Comparison of ENCODE assay signal across 18 mouse cellular contexts in genomic region chr3:109917926-109918694, GRCm38 (mm10).
DNase-seq lines count a peak whose midpoint lies in the region; ATAC-seq and TF ChIP-seq lines count a peak whose summit lies in the region.
"Had no signal": no experiment of that assay in that cellular context is flagged by ENCODE, and none has a peak within 500 bp of the region (broad histone marks: within the 10 kb centered on the region; RNA-seq: fewer than 3 reads in every experiment).

No protein-coding gene starts in this region.

- TF ChIP-seq CTCF in hindbrain, postnatal 0 days (IDR thresholded peaks at IDR 0.05; ENCODE audit: low read depth) = no peak

- peaks cover 16% of the 10 kb centered on the region for H3K4me1 ChIP-seq in hindbrain, embryonic 13.5 days (replicated peaks)
- 0 out of 2 replicates have a peak, but pooled peaks cover 5% of the 10 kb centered on the region for H3K4me1 ChIP-seq in hindbrain, postnatal 0 days (ENCODE audit: insufficient read depth, low read length)
- H3K4me1 ChIP-seq in forebrain, embryonic 14.5 days (ENCODE audit: control insufficient read depth, insufficient read depth, low read length) = no peaks in the 10 kb centered on the region
- H3K4me1 ChIP-seq in midbrain, embryonic 14.5 days (ENCODE audit: control insufficient read depth, insufficient read depth, low read length) = peaks cover 4% of the 10 kb centered on the region
- H3K4me1 ChIP-seq in neural tube, embryonic 14.5 days (ENCODE audit: control insufficient read depth, insufficient read depth, low read length) = peaks cover 4% of the 10 kb centered on the region; the same call in 1 of the 2 replicates
- H3K4me1 ChIP-seq: heart, embryonic 10.5 days; liver, embryonic 13.5 days had no signal

- H3K4me3 ChIP-seq in hindbrain, embryonic 13.5 days = no peak overlapping the region
- no peak overlapping the region for H3K4me3 ChIP-seq in hindbrain, postnatal 0 days (ENCODE audit: low read length)
- H3K4me3 ChIP-seq in forebrain, embryonic 14.5 days (ENCODE audit: low read depth, low read length) = no peak overlapping the region
- H3K4me3 ChIP-seq in midbrain, embryonic 14.5 days (replicated peaks; ENCODE audit: low read depth, low read length) = no peak overlapping the region
- no peak overlapping the region for H3K4me3 ChIP-seq in neural tube, embryonic 14.5 days (ENCODE audit: low read depth, low read length)
- H3K4me3 ChIP-seq: heart, embryonic 10.5 days; liver, embryonic 13.5 days had no signal

- no peak overlapping the region for H3K4me2 ChIP-seq in hindbrain, embryonic 13.5 days
- no peak overlapping the region for H3K4me2 ChIP-seq in hindbrain, postnatal 0 days (ENCODE audit: low read depth, low read length)
- H3K4me2 ChIP-seq in forebrain, embryonic 14.5 days (ENCODE audit: low read length) = no peak overlapping the region
- no peak overlapping the region for H3K4me2 ChIP-seq in midbrain, embryonic 14.5 days (ENCODE audit: low read length)
- H3K4me2 ChIP-seq in neural tube, embryonic 14.5 days (ENCODE audit: low read depth, low read length) = no peak overlapping the region
- H3K4me2 ChIP-seq: liver, embryonic 13.5 days had no signal

- 48% methylated on average over 8 of the region's 8 CpGs for WGBS in hindbrain, embryonic 13.5 days
- WGBS in hindbrain, postnatal 0 days = 54% methylated on average over 8 of the region's 8 CpGs
- WGBS in forebrain, embryonic 14.5 days = 49% methylated on average over 8 of the region's 8 CpGs
- 39% methylated on average over 8 of the region's 8 CpGs for WGBS in midbrain, embryonic 14.5 days
- WGBS in neural tube, embryonic 14.5 days = 34% methylated on average over 8 of the region's 8 CpGs

- H3K9ac ChIP-seq in hindbrain, embryonic 13.5 days = no peak overlapping the region
- H3K9ac ChIP-seq in hindbrain, postnatal 0 days (replicated peaks; ENCODE audit: low read length) = no peak overlapping the region
- no peak overlapping the region for H3K9ac ChIP-seq in forebrain, embryonic 14.5 days (ENCODE audit: low read length)
- no peak overlapping the region for H3K9ac ChIP-seq in midbrain, embryonic 14.5 days (replicated peaks; ENCODE audit: low read length)
- H3K9ac ChIP-seq in neural tube, embryonic 14.5 days (replicated peaks; ENCODE audit: low read depth, low read length) = no peak overlapping the region
- H3K9ac ChIP-seq: liver, embryonic 13.5 days had no signal

- no peaks in the 10 kb centered on the region for H3K27me3 ChIP-seq in hindbrain, embryonic 13.5 days
- H3K27me3 ChIP-seq in hindbrain, postnatal 0 days (ENCODE audit: insufficient read depth, low read length) = no peaks in the 10 kb centered on the region
- no peaks in the 10 kb centered on the region for H3K27me3 ChIP-seq in forebrain, embryonic 14.5 days (replicated peaks; ENCODE audit: control insufficient read depth, insufficient read depth, low read length)
- no peaks in the 10 kb centered on the region for H3K27me3 ChIP-seq in midbrain, embryonic 14.5 days (ENCODE audit: control insufficient read depth, insufficient read depth, low read length)
- no peaks in the 10 kb centered on the region for H3K27me3 ChIP-seq in neural tube, embryonic 14.5 days (ENCODE audit: control insufficient read depth, insufficient read depth, low read length)
- H3K27me3 ChIP-seq: liver, embryonic 13.5 days had no signal

- no peak for DNase-seq in hindbrain, postnatal 0 days (ENCODE audit: low spot score)
- peak; percentile 58 for DNase-seq in forebrain, embryonic 14.5 days (ENCODE audit: low spot score)
- peak; percentile 57 for DNase-seq in midbrain, embryonic 14.5 days
- no peak for DNase-seq in kidney, postnatal 14 days
- no peak for DNase-seq in urinary bladder, adult 18-20 months (ENCODE audit: low spot score in 2 of 2)
- no peak for DNase-seq in gastrocnemius, adult 18-20 months (ENCODE audit: low spot score)
- DNase-seq: adrenal gland, adult 8-10 months; cerebellum, adult 8-10 months; embryo, embryonic 11 days; gastrocnemius, postnatal 36 days; heart, postnatal 10 days; kidney, adult 11 months; kidney, postnatal 25 days; liver, embryonic 13.5 days had no signal

- no peak for ATAC-seq in hindbrain, embryonic 13.5 days (ENCODE audit: low FRiP score)
- ATAC-seq in hindbrain, postnatal 0 days = no peak
- peak; percentile 70 for ATAC-seq in forebrain, embryonic 14.5 days
- no peak for ATAC-seq in midbrain, embryonic 14.5 days (ENCODE audit: low FRiP score, low TSS enrichment)
- ATAC-seq in neural tube, embryonic 14.5 days (ENCODE audit: low read depth) = peak; percentile 6; the same call in 1 of the 2 replicates

- 0 out of 2 replicates have a peak overlapping the region, but pooled peaks have one; percentile 1 for H3K27ac ChIP-seq in hindbrain, embryonic 13.5 days
- no peak overlapping the region for H3K27ac ChIP-seq in hindbrain, postnatal 0 days
- 0 out of 2 replicates have a peak overlapping the region, but pooled peaks have one; percentile 0 for H3K27ac ChIP-seq in forebrain, embryonic 14.5 days (ENCODE audit: low read depth, low read length)
- H3K27ac ChIP-seq in midbrain, embryonic 14.5 days (replicated peaks; ENCODE audit: low read depth, low read length) = no peak overlapping the region
- H3K27ac ChIP-seq in neural tube, embryonic 14.5 days (ENCODE audit: low read depth, low read length) = no peak overlapping the region
- H3K27ac ChIP-seq: heart, embryonic 10.5 days; liver, embryonic 13.5 days; stomach, postnatal 0 days had no signal

- H3K9me3 ChIP-seq in hindbrain, embryonic 13.5 days = no peaks in the 10 kb centered on the region
- no peaks in the 10 kb centered on the region for H3K9me3 ChIP-seq in hindbrain, postnatal 0 days (ENCODE audit: low read length)
- no peaks in the 10 kb centered on the region for H3K9me3 ChIP-seq in forebrain, embryonic 14.5 days (replicated peaks; ENCODE audit: control insufficient read depth, low read length)
- H3K9me3 ChIP-seq in midbrain, embryonic 14.5 days (ENCODE audit: control insufficient read depth, low read length) = no peaks in the 10 kb centered on the region
- no peaks in the 10 kb centered on the region for H3K9me3 ChIP-seq in neural tube, embryonic 14.5 days (ENCODE audit: control insufficient read depth, low read length)
- H3K9me3 ChIP-seq: heart, embryonic 10.5 days; liver, embryonic 13.5 days had no signal

- no peaks in the 10 kb centered on the region for H3K36me3 ChIP-seq in hindbrain, embryonic 13.5 days
- H3K36me3 ChIP-seq in hindbrain, postnatal 0 days (ENCODE audit: insufficient read depth, low read length) = no peaks in the 10 kb centered on the region
- H3K36me3 ChIP-seq in forebrain, embryonic 14.5 days (ENCODE audit: control insufficient read depth, insufficient read depth, low read length) = no peaks in the 10 kb centered on the region
- H3K36me3 ChIP-seq in midbrain, embryonic 14.5 days (ENCODE audit: control insufficient read depth, insufficient read depth, low read length) = no peaks in the 10 kb centered on the region
- H3K36me3 ChIP-seq in neural tube, embryonic 14.5 days (ENCODE audit: control insufficient read depth, insufficient read depth, low read length) = no peaks in the 10 kb centered on the region
- H3K36me3 ChIP-seq: heart, embryonic 10.5 days; liver, embryonic 13.5 days had no signal

Comparison
In these comparisons a context has a peak if more than half of its experiments do, and no peak if none do; other contexts are left out.
1. H3K27ac ChIP-seq: peak in hindbrain, embryonic 13.5 days (single experiment) and forebrain, embryonic 14.5 days (single experiment); none in hindbrain, postnatal 0 days (single experiment), midbrain, embryonic 14.5 days (single experiment) and neural tube, embryonic 14.5 days (single experiment).
2. ATAC-seq: peak in forebrain, embryonic 14.5 days (single experiment) and neural tube, embryonic 14.5 days (single experiment); none in hindbrain, embryonic 13.5 days (single experiment), hindbrain, postnatal 0 days (single experiment) and midbrain, embryonic 14.5 days (single experiment).
3. DNase-seq: peak in forebrain, embryonic 14.5 days (single experiment) and midbrain, embryonic 14.5 days (single experiment); none in hindbrain, postnatal 0 days (single experiment), kidney, postnatal 14 days (single experiment), urinary bladder, adult 18-20 months (0 of 2) and gastrocnemius, adult 18-20 months (single experiment).